Mouse (Mus musculus): ENCODE results near the gene Nin. TPM values are rescaled to one million over a fixed set of nuclear protein-coding genes. Genes with fewer than 3 reads are reported as not detected.

Gene Nin
- total RNA-seq, 2 experiments from 2014 or later = 23.6 to 24.6 TPM

DNA sequence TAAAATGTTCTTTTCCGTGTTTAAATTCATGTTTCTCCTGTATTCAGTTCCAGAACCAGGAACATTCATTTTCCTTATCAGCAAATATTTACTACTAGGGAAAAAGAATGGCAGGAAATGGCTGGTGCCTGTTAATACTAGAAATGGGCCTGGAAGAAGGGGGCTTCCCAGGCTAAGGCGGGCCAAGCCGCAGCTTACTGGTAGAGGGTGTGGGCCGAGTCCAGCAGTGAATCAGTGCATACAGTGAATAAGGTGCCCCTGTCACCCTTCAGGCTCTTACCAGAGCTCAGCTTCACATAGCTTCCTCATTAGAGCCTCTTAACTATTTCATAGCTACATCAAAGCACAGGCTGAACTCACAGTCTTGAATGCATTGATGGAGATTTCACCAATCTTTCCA, 89.9 kb downstream of the Nin start:
- intact Hi-C loops (cut with DNase I) = no loop called here
- TF ChIP-seq CTCF (IDR thresholded peaks at IDR 0.05) = no peak
- Histone ChIP-seq H3K4me3 (no peak overlapping the region), H3K27ac (no peak overlapping the region)
- DNase-seq = no peak

DNA sequence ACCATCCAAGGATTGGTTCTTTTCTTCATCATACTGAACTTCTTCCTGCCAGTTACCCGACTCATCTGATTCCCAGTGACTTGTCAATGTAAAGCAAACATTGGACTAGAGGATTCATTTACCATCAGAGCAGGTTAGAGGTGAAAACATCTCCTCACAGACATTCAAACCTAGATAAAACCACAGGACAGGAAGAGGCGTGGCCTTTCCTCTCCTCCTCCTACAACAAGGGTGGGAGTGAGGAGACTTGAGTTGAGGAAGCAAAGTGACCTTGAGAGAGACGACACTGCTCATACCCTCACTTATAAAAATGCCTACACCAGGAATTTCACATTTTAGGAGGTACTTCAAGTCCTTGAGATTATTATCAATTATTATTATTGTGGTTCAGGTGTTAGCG, 95.4 kb downstream of the Nin start:
- no peak for TF ChIP-seq CTCF (IDR thresholded peaks at IDR 0.05)
- DNase-seq = no peak
- intact Hi-C loops (cut with DNase I) = loop anchor here (5.0 kb wide), 1 partner anchor 56 kb away; no protein-coding TSS in a partner anchor
- Histone ChIP-seq H3K27ac (no peak overlapping the region), H3K4me3 (no peak overlapping the region)

DNA sequence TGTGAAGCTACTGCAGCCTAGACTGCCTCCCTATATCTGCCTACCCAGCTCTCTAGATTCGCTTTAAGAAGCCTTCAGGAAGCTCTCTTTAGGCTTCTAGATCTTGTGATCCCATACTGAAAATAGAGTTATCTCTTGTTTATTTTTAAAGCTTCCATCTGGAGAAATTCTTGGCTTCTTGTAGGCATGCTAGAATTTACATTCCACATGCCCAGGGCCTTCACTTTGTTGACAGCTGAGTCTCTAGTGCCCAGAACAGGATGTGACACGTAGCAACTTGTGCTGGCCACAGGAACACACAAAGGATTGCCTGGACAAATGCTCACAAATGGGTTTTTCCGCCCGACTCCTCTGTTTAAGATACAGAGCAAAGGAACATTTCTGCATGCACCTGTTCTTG, 97.6 kb downstream of the Nin start:
- H3K4me3 ChIP-seq = no peak overlapping the region
- H3K27ac ChIP-seq = peak overlapping the region; percentile 75
- intact Hi-C loops (cut with DNase I) = loop anchor here (5.0 kb wide), 1 partner anchor 54 kb away; no protein-coding TSS in a partner anchor
- no peak for TF ChIP-seq CTCF (IDR thresholded peaks at IDR 0.05)
- DNase-seq = peak; percentile 19

DNA sequence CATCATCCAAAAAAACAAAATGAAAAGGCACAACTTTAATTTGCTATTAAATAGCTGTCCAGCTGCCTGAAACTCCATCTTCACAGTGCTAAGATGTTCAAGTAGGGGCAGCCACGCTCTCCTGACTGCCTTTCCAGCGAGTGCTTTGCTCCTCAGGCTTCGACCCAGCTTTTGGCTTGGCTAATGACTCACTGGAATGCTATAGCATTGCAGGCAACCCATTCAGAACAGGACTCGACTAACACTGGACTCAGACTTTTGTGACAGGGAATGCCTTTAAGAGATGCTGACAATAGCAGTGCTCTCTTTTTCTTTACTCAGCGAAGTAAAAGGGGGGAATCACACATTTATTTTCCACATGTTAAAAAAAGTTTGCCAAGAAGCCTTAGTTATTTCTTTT, 101.8 kb downstream of the Nin start:
- H3K27ac ChIP-seq = peak overlapping the region; percentile 72
- intact Hi-C loops (cut with DNase I) = no loop called here
- peak; percentile 30 for DNase-seq
- H3K4me3 ChIP-seq = no peak overlapping the region
- no peak for TF ChIP-seq CTCF (IDR thresholded peaks at IDR 0.05)

DNA sequence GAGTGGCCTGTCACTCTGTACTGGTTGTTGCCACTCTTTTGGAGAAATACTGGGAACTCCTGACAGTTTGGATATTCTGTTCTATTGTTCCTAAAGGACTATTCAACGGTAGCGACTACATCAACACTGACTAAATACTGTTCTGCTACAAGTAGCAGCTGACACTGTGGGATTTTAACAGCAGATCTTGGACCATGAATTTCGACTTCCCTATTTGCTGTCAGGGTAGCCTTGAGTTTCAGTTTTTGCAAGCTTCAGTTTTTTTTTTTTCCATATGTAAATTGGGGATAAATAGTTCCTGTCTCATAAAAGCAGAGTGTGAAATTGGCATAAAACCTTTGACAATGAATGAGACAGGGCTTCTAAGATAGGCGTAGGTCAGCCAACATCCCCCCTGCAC, 103.2 kb downstream of the Nin start:
- TF ChIP-seq CTCF (IDR thresholded peaks at IDR 0.05) = no peak
- no peak for DNase-seq
- Histone ChIP-seq H3K27ac (no peak overlapping the region), H3K4me3 (no peak overlapping the region)
- intact Hi-C loops (cut with DNase I) = no loop called here

DNA sequence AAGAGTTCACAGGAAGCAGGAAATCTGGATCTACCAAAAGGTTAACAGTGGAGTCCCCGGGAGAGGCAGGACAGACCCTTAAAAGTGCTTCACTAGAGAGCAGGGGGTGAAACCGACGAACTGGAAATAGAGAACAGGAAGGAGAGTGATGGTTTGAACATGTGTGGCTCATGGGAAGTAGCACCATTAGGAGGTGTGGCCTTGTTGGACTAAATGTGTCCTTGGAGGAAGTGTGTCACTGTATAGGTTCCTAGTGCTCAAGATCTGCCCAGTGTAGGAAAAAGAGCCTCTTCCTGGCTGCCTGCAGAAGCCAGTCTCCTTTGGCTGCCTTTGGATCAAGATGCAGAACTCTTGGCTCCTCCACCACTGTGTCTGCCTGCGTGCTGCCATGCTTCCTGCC, 108.4 kb downstream of the Nin start:
- no peak for TF ChIP-seq CTCF (IDR thresholded peaks at IDR 0.05)
- intact Hi-C loops (cut with DNase I) = no loop called here
- Histone ChIP-seq H3K27ac (no peak overlapping the region), H3K4me3 (no peak overlapping the region)
- DNase-seq = no peak

GRCm38 (mm10) chr12:69998186-69998983, 115.1 kb downstream of the Nin start:
- intact Hi-C loops (cut with DNase I) = no loop called here
- no peak for TF ChIP-seq CTCF (IDR thresholded peaks at IDR 0.05)
- no peak for DNase-seq
- Histone ChIP-seq H3K27ac (no peak overlapping the region), H3K4me3 (no peak overlapping the region)

DNA sequence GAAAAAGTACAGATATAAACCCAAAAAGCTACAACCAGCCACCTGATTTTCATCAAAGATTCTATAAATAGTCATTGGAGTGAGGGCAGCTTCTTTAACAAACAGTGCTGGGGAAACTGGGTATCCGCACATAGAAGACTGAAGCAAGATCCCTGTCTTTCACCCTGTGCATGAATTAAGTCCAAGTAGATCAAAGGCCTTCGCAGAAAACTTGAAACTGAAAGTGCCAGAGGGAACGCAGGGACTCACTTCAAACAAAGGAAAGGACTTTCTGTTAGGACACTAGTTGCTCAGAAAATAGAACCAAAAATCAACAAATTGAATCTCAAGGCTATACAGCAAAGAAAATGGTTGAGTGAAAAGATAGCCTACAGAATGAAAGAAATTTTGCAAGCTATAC, 118.1 kb downstream of the Nin start:
- intact Hi-C loops (cut with DNase I) = no loop called here
- no peak for TF ChIP-seq CTCF (IDR thresholded peaks at IDR 0.05)
- DNase-seq = no peak
- Histone ChIP-seq H3K27ac (no peak overlapping the region), H3K4me3 (no peak overlapping the region)

- H3K4me3 ChIP-seq = peak within 1 kb of the TSS; percentile 94
- peak; percentile 33; the same call in 1 of the 2 replicates for TF ChIP-seq CTCF (IDR thresholded peaks at IDR 0.05)
- H3K27ac ChIP-seq = peak within 1 kb of the TSS; percentile 91
- peak; percentile 97 for DNase-seq
- intact Hi-C loops (cut with DNase I) = loop anchor here (1.0 kb wide), 1 partner anchor 75 kb away; no protein-coding TSS in a partner anchor
These were observed 126.6 kb downstream of the Nin start, which contains the start of gene Sav1 for GRCm38 (mm10) chr12:69986786-69987497. Sav1 (minus strand) TSS chr12:69987002.

GRCm38 (mm10) chr12:69986241-69986762, 127.2 kb downstream of the Nin start:
- intact Hi-C loops (cut with DNase I) = no loop called here
- H3K4me3 ChIP-seq = peak overlapping the region; percentile 94
- no peak for TF ChIP-seq CTCF (IDR thresholded peaks at IDR 0.05)
- H3K27ac ChIP-seq = peak overlapping the region; percentile 91
- peak; percentile 64 for DNase-seq

GRCm38 (mm10) chr12:69985546-69985945, 128.0 kb downstream of the Nin start:
- no peak for TF ChIP-seq CTCF (IDR thresholded peaks at IDR 0.05)
- DNase-seq = no peak
- peak overlapping the region; percentile 85 for H3K27ac ChIP-seq
- intact Hi-C loops (cut with DNase I) = loop anchor here (2.0 kb wide), 1 partner anchor 15 kb away; no protein-coding TSS in a partner anchor
- peak overlapping the region; percentile 94 for H3K4me3 ChIP-seq

DNA sequence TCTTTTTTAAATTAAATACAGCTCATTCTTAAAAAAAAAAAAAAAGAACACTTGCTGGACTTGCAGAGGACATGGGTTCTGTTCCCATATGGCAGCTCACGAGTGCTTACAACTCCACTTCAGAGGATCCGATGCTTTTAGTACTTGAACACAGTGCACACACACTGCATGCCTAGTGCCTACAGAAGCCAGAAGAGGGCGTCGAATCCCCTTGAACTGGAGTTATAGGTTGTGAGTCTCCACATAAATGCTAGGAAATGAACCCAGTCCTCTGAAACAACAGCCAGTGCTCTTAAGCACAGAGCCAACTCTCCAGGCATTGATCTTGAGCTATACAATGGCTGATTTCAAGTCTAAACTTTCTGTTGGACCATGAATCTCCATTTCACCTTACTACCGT, 130.6 kb downstream of the Nin start:
- intact Hi-C loops (cut with DNase I) = no loop called here
- TF ChIP-seq CTCF (IDR thresholded peaks at IDR 0.05) = peak; percentile 38; the same call in 1 of the 2 replicates

More for the DNA sequence above, 130.6 kb downstream of the Nin start:
- H3K27ac ChIP-seq = no peak overlapping the region
- DNase-seq = no peak
- H3K4me3 ChIP-seq = peak overlapping the region; percentile 27; the same call in 1 of the 2 replicates
